Mouse (Mus musculus): ENCODE measurements around the gene S100z.

S100z gene

DNA sequence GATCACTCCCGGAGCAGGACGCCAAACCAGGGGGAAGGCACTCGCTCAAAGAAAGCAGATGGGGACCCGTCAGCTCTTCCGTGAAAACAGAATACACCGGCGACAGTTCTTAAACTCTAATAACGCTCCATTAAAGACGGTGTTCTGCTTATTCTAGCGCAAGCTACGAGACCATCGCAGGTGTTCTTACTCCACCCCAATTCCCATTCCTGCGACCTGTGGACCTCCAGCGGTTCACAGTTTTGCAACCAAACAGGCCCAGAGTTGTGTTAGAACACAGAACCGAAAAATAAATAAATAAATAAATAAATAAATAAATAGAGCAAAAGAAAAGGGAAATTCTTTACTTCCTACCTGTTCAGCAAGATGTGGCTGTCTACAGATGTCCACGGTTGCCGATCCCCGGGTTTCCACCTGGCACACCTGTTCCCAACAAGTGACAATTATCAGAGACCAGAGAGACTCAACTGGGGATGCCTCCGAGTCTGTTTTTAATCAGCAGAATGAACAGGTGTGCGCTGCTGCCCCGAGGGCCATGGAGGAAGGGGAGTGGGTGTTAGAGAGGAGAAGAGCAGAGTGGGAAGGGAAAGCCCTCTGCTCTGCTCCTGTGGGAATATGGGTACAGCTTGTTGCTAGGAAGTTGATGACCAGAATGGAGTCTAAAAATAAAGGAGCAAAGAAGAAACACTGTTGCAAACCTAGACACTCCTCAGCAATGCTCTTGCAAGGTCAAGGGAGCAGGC is at the start of gene S100z:
Gene S100z, minus strand, starts transcription at position 51 of the 743 bp plus-strand sequence.
- no peak for DNase-seq (ENCODE audit: low spot score)

- no peak for DNase-seq (ENCODE audit: low spot score)
These were observed 46.4 kb upstream of the S100z start, which contains the start of gene F2rl1 for GRCm38 (mm10) chr13:95524674-95525491. Gene F2rl1, minus strand, starts transcription at chr13:95525227.

DNA sequence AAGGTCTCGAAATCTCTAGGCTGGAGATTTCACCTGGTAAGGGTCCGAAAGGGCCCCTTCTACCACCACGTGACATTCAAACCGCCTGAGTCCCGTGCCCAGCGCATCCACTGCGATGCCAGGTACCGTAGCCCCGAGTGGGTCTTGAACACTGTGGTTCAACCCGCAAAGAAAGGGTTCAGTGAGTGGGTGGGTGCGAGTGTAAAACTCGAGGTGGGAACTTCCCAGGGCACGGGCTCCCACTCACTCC is 45.8 kb upstream of the S100z start:
- DNase-seq (ENCODE audit: low spot score), result no peak

GRCm38 (mm10) chr13:95523659-95524423 is 45.3 kb upstream of the S100z start:
- DNase-seq (ENCODE audit: low spot score), result no peak

- no peak for DNase-seq (ENCODE audit: low spot score)
These were observed 43.7 kb upstream of the S100z start for GRCm38 (mm10) chr13:95522176-95522575.

DNA sequence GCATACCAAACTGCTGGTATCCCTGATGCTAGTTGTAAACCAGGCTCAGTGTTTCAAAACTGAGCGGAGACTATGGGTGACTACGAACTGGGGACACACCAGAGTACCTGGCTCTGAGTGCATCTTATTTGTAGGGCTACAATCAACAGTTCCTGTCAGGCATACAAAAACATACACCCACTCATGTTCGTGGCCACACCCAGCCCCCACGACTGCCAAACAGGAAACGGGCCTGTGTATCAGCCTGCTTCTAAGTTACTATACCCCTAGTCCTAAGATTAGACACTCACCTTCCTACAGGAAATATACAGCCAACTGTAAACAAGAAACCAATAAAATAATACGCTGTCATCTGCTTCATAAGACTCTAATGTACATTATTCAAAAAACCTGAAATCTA is 42.5 kb upstream of the S100z start:
- DNase-seq (ENCODE audit: low spot score), result no peak

- DNase-seq (ENCODE audit: low spot score), result no peak
These were observed 36.2 kb upstream of the S100z start for GRCm38 (mm10) chr13:95514756-95515155.

DNA sequence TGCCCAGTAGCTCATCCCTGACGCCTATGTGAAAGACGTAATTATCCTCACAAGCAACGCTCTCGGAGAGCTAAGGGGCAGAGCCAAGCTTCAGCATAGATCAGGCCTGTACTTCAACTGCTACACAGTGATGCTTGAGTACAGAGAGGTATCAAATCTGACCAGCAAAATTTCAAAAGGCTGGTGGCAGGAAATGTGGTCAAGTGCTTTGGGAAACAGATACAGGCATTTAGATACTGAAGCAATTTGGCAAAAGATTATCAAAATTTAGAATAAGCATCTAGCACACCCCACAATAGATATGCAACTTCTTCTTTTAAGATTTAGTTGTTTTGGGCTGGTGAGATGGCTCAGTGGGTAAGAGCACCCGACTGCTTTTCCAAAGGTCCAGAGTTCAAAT is 31.5 kb upstream of the S100z start:
- no peak for DNase-seq (ENCODE audit: low spot score)

DNA sequence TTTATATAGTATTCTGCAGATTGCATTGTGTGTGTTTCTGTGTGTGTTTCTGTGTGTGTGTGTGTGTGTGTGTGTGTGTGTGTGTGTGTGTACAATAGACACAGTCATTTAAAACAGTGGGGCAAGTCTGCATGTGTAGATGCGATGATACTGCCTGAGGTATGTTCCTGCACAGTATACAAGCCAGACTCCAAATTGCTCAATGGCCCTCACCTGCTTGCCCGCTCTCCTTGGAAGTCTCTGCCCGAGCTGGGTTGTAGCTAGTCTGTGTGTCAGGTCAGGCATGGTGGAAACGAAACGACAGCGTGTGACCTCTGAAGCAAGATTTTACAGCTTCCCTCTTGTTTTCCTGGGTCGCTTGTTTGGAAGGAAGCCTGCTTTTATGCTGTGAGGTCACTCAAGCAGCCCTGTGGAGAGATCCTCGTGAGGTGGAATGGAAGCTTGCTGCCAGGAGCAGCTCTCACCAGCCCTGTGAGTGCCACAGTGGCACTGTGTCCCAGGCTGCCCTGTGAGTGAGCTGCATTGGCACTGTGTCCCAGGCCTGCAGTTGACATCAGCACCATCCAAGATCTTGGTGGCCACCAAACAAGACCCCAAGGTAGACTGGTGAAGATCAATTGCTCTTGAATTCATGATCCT is 24.9 kb upstream of the S100z start:
- DNase-seq (ENCODE audit: low spot score), result no peak

DNA sequence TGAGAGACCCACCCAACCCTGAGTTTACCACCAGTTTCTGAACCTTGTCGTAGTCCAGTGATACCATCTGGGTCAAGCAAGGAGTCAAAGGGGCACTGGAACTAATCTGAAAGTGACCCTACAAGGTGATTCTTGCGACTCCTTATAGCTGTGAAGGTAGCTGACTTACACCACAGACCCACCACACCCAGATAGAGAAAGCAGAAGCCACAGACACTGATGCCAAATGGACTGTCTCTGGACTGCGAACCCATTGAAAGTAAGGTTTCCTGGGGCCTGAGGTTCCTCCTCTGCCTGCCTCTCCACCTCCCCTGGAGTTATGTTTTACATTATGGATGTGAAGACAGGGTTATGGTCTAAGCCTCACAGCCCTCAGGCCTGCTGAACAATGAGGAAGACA is 18.1 kb upstream of the S100z start:
- DNase-seq (ENCODE audit: low spot score), result no peak

DNA sequence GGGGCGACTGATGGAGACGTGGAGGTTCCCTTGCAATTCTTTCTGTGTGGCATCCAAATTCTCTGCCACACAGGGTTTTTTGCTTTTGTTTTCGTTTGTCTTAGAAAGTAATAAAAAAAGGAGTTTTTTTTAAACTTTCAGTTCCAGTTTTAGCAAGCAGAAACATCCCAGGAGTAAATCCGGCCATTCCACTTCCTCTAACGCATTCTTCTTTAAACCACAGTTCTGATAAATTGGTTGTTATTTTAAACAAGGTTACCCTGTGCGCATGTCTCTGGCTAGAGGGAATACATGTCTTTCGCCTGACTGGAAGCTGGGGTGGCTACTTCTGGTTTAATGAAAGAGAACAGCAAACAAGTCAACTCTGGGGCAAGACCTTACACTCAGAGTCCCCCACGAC is 16.3 kb upstream of the S100z start:
- no peak for DNase-seq (ENCODE audit: low spot score)

DNA sequence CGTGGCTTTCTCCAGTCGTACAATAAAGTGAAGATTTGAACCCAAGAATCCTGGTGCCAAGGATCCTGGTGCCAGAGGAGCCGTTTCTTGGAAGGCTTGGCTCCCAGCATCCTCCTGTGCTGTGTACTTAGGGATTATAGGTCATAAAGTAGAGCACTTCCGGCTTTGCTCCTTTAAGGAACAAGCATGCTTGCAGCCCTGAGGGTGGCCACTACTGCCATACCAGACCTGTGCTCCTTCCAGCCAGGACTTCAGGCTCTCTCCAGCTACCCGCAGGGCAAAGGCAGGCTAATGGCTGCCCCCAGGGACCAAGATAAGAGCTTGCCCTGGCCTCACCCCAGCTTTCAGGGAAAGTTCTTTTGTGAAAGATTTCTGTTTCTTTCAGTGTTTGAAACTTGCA is 14.8 kb upstream of the S100z start:
- no peak for DNase-seq (ENCODE audit: low spot score)

GRCm38 (mm10) chr13:95491327-95491726 is 12.8 kb upstream of the S100z start:
- no peak for DNase-seq (ENCODE audit: low spot score)

GRCm38 (mm10) chr13:95484664-95485063 is 6.1 kb upstream of the S100z start:
- DNase-seq (ENCODE audit: low spot score), result no peak

GRCm38 (mm10) chr13:95481428-95481827 is 2.9 kb upstream of the S100z start:
- peak; percentile 92 for DNase-seq (ENCODE audit: low spot score)

DNA sequence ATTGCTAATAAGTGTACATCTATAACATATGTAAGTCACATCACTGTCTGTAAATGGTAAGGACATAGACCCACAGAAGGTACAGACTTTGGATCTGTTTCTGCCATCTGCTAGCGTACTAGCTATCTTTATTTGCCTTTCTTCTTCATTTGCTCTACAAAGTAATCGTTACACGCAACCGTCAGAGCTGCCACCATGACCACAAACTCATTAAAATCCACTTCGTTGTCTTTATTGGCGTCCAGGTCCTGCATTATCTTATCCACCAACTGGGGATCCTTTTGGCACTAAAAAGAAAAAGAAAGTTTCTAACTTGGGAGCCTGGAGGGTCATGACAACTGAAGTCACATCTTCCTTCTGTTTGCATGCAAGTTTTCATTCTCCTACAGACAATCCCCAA is 1.3 kb downstream of the S100z start:
- no peak for DNase-seq (ENCODE audit: low spot score)

- DNase-seq (ENCODE audit: low spot score), result no peak
These were observed 3.4 kb downstream of the S100z start for GRCm38 (mm10) chr13:95475124-95475523.

GRCm38 (mm10) chr13:95474294-95474693 is 4.2 kb downstream of the S100z start:
- no peak for DNase-seq (ENCODE audit: low spot score)

DNA sequence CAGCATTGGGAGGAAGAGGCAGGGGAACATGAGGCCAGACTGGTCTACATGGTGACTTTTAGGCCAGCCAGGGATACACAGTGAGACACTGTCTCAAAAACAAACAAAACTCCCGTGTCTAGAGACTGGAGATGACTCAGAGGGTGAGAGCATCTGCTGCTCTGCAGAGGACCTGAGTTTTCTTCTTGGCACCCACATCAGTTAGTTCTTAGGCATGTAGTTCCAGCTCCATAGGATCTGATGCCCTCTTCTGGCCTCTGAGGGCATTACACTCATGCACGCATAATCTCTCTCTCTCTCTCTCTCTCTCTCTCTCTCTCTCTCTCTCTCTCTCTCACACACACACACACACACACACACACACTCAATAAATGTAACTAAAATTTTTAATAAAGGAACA is 7.6 kb downstream of the S100z start:
- DNase-seq (ENCODE audit: low spot score), result peak; percentile 35

DNA sequence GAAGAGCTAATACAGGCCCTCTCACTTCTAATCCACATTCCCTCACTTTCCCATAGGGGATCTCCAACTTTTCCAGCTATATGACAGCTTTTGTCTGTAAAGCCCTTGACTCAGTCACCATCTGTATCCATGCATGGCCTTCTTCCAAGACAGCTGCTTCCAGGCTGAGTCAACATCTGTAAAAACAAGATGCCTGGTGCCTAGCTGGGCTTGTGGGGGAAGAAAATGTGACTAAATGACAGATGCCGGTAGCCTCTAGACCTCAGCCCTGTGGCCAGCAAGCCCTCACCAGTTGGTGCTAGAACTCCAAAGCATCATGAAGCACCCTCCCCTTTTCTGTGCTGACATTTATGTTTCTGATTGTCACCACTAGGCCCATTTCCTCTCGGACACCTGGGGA is 27.0 kb downstream of the S100z start:
- DNase-seq (ENCODE audit: low spot score), result no peak

DNA sequence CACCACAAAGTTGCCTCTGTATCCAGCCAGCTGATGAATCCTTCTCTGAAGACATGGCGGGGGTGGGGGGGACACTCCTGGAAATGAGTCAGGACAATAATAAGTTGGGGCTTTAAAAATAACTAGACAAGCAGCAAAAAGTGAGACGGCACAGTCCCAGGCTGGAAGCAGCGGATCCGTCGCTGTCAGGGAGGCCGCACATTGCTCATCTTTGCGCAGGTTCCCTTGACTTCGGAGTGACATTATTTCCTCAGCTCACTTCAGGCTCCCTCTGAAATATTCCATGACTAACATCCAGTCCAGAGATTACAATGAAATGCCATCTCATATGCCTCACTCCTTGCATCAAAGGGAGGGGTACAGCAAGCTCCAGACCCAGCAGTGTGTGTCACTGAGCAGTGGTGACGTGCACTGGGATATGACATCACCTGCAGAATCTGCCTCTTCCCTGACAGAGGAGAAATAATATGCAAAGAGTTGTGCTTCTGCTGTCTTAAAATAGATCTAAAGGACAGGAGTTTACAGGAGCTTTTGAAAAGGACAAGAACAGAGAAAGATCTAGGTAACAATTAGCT is 27.8 kb downstream of the S100z start:
- DNase-seq (ENCODE audit: low spot score), result no peak

DNA sequence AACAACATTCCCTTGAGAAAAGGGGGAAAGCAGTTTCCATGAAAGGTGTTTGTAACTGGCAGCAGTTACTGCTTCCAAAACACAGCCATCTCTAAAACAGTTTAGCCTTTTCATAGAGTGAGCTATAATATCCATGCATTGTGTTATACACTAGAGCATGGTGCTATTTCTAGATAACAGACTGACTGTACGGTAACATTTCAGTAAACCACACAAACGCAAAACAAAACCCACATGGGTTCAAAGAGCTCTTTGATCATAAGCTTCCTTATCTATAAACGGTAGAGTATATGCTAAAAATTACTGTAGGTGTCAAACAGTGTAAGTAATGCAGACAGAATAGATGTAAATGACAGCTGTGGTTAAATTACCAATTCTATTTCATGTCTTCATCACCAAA is 28.8 kb downstream of the S100z start:
- no peak for DNase-seq (ENCODE audit: low spot score)

Measured in retina, embryonic 14.5 days (tissue).